Mouse (Mus musculus) heart, adult 9 months (tissue): ENCODE results near the gene Unc45b.
A peak's percentile ranks its signal among the peaks of the same experiment; 100 is the strongest.
"Not testable (repeated sequence)": the region's sequence is repeated elsewhere in the genome, so short reads cannot be mapped to it uniquely, and the experiment has no call there.

Experiments used
- DNase-seq, 2 experiments: peaks; one replicate each; pipeline ENCODE4 v3.0.0; 2022; ENCODE audit warnings: low spot score in 2 of 2

Unc45b gene

DNA sequence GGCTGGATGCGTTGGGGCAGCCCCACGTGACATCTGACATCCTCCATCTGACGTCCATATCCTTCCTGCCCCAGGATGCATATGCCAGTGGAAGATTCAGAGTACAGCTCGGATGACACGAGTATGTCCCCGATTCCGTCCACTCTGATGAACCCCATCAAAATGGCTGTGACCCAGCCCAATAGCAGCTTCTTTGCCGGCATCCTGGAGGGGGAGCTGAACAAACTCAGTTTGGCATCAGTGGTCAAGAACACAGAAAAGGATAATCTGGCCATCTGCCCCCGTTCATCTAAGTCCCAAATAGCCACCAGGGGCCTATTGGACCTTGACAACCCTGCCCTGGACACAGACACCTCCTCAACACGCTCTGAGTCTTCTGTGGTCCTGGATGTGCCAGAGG, 12.9 kb upstream of the Unc45b start:
- no peak for DNase-seq

DNA sequence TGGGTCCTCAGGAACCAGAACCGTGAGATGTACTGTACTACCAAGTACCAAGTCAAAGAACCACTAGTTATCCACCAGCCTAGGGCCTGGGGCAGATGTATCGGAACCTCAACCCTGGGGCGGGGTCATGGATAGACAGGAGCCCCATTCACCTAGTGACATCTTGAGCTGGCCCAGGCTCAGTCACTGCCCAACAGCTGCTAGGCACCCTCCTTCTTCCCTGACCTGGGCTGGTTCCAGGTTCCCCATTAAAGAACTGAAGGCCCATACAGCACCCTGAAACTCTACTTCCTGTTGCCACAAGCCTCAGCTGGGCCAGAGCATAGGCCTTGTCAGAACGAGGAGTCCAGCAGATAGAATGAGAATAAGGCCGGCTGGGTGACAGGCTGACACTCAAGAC, 10.6 kb upstream of the Unc45b start:
- no peak for DNase-seq

DNA sequence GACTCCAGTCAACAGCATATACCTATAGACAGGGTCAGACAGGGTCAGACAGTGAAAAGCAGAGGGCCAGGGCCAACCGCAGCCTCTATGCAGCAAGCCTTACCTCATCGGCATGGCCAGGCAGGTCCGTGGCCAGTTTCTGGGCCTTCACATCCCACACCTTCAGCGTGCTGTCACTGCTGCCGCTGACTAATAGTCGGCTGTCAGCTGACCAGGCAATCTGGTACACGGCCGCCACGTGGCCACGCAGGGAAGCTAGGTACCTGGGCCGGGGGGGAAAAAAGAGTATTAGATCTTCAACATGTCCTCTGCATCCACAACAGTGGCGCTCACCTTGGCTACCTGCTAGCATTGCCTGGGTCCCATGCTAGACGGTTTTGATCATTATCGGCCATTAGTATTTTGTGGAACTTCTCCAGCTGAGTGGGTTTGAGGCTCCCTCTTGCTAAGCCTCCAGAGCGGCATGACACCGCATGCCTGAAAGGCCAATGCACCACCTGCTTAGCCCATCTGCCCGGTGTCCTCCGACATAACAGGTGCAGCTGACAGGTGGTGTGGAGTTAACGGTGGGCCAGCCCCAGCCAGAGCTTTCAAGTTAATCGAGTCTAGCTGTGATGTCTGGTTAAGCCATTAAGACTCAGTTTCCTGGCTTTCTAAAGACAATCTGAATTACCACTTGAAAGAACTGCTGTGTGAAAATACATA, 8.6 kb upstream of the Unc45b start:
- no peak for DNase-seq

DNA sequence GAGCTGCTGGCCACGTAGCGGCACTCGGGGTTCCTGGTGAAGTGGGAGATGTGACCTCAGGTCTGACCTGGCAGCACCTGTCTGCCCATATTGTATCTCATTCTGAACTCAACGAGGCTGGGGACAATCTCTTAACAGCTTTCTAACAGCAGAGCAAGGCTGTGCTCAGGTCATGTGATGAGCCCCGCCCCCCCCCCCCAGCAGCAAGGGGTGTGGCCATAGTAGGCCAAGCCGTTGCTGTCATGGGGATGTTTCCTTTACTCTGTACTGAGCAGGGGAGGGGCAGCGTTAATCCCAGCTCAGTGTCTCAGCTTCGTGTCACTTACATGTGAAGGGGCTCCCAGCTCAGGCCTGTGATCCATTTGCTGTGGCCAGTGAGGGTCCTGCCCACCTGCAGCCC, 5.4 kb upstream of the Unc45b start:
- no peak for DNase-seq

DNA sequence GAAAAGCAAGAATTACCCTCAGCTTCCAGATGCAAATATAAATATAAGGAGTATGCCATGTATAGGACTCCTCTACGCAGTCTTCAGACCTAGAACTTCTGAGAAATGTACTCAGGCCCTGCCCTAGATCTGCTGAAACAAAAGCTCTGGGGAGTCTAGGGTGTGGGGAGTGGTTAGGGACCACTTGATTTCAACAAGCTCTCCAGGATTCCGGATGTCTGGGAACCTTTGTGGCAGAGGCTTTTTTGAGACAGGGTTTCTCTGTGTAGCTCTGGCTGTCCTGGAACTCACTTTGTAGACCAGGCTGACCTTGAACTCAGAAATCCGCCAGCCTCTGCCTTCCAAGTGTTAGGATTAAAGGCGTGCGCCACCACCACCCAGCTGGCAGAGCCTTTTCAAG, 4.5 kb upstream of the Unc45b start:
- DNase-seq = no peak

DNA sequence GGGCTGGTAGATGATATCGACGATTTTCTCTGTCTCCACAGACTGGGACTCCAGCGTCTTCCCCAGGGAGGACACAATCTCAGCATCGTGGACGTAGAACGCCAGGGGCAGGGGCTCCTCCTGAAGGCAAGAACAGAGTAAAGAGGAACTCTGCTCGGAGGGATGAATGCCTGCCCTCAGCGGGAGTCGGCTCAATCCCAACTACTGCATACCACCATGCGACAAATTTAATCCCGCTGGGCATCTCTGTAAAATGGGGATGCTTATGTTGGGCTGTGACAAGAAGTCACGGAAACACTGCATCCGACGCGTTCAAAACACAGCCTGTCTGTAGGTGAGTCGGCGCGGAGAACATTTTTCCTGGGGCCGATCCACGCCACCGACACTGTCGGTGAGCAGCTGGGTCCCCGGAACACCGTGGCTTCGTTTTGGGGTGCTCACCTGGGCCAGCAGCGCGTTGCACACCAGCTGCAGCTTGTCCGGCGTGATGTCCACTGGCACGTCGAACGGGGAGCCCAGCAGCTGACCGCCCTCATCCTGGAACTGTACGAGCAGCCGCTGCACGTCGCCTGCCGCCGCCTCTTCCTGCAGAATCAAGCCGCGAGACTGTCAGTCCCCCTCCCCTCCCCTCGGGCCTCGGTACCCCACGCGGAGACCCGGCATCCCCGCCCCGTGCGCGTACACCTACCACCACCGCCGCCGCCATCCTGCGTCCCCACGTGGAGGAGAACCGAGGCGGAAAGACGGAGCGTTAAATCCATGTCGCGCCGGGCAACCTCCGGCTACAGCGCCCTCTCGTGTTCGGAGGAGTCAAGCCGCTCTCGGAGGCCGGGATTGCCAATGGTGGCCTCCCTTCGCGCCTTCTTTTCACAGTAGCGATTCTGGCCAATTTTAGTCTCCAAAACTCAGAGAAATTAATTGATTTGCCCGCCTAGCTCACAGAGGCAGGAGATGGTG, 2.4 kb upstream of the Unc45b start, which contains the start of gene Nle1:
Gene Nle1 (minus strand): TSS at position 761 of the 957 bp plus-strand sequence.
- peak; percentile 88 to 89 for DNase-seq

DNA sequence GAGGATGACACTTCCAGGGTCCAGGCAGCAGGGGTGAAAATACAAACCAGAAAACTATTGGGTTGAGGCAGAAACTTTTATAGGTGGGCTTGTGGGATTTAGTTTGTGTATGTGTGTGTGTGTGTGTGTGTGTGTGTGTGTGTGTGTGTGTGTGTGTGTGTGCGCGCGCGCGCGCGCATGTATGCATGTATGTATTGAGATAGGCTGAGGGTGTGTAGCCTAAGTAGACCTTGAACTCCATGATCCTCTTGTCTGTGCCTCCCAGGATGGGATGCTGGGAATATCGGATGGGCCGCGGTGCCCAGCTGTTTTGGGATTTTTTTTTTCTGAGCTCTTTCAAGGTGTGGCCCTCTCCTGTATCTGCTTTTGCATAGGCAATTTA, 1.8 kb upstream of the Unc45b start:
- DNase-seq = no peak

DNA sequence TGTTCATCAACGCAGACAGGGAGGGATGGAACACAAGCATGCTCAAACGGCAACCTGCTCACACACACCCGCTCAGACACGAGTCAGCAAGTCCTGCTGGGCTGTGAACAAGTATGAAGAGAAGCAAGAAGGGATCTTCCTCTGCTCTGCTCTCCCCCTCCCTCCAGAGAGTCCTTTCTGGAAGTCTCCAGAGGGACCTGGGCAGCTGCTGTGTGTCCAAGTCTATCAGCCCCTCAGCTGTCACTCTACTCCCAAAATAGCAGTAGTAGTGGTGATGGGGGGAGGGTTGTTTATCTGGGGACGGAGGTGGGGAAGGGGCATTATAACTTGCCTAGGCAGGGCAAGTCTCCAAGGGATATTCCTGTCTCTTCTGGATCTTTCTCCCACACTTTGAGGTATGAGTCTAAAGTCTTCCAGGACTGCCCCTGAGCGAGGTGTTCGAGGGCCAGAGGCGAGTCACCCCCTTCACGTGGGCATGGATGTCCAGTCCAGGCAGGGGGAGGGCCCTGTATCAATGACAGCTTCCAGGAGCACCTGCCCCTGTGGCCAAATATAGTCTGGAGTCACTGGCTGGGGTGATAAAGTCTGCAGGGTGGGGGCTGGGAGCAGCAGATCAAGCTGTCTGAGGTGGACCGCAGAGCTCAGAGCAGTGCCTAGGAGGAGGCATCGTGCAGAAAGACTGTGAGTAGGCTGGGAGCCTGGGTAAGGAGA, 484 bp downstream of the Unc45b start:
- DNase-seq = peak; percentile 81 to 82

DNA sequence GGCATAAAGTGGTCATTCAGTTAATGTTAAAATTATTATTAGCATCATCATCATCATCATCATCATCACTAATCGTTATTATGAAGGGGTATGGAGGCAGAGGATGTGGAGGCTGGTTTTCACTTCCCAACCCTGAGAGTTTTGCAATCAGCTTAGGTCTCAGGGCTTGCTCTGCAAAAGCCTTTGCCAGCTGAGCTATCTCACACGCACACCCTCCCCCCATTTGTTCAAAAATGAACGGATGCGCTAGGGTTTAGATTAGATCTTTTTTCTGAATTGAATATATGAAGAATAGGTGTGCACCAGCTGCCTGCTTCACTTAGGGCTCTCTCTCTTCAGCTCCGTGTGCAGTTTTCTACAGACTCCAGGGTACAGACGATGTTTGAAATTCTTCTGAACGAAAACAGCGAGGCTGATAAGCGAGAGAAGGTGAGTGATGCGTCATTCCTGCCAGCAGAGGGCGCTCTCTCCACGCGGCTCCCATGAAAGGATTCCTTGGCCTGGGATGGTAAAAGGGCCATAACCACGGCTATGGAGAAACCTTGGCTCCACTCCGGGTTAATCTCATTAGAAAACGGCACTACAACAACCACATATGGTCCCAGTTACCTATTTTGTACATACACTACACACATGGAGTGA, 4.5 kb downstream of the Unc45b start:
- peak; percentile 47 to 71 for DNase-seq

DNA sequence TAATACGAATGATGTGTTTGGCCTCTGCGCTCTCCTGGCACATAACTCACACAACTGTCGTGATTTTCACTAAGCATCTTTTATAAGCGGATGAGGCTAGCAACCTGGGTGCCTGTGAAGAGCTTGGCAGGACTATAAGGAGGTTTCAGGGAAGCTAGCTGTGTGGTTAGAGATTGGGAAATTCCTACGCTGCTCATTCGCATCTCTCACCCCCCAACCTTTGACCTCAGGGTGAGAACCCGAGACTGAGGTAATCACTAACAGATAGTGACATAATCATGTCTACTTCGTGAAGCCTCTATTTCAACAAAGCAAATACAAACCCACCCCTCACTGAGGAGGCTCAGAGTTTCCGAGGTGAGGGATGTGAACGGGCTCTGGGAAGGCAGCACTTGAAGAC, 10.4 kb downstream of the Unc45b start:
- DNase-seq = no peak

DNA sequence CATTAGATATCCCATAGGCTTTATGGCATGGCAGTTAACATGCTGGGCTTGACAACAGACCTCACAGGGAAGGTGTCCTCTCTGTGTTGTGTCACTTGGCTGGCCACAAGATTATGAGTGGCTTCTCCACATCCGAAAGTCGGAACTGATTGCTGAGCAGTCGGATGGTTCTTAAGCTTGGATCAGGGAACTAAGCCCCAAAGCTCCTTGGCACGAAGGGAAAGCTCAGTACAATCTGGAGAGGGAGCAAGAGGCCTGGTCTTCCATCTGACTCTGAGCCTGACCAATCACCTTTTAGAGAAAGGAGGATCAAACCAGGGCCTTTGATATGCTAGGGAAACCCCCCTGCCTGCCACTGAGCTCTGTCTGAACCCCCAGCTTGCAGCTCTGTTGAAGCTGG, 11.3 kb downstream of the Unc45b start:
- DNase-seq = no peak

DNA sequence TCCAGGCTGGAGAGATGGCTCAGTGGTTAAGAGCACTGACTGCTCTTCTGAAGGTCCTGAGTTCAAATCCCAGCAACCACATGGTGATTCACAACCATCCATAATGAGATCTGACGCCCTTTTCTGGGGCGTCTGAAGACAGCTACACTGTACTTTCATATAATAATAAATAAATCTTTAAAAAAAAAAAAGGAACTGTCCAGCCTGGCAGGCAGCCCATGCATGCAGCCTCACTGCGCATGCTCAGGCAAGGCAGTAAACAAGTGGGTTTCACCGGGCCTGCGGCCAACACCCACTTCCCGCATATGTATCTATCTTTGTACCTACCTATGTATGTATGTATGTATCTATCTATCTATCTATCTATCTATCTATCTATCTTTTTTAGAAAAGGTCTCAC, 13.6 kb downstream of the Unc45b start:
- DNase-seq = not testable (repeated sequence)

DNA sequence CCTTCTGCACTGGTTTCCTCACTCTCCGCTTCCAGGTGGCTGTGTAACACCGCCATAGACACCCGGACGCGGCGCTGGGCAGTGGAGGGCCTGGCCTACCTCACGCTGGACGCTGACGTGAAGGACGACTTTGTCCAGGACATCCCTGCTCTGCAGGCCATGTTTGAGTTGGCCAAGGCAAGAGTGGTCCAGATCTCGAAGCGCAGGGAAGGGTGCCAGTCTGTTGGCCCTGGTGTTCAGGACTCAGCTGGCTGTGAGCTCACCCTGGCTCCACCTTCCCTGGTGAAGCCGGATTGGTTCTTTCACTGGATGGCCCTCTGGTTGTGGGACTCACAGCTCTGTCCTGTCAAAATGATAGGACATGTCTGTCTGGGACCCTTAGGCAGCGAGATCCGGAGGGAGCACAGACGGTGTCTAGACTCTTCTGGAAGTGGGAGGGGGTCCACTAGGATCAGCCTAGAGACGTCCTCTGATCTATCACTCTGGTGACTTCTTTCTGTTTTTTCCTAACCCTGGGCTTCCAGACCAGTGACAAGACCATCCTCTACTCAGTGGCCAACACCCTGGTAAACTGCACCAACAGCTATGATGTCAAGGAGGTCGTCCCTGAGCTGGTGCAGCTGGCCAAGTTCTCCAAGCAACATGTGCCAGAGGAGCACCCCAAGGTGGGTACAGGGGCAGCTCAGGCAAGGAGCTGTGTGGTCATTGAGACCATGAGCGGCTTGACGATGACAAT, 18.7 kb downstream of the Unc45b start:
- DNase-seq = no peak

DNA sequence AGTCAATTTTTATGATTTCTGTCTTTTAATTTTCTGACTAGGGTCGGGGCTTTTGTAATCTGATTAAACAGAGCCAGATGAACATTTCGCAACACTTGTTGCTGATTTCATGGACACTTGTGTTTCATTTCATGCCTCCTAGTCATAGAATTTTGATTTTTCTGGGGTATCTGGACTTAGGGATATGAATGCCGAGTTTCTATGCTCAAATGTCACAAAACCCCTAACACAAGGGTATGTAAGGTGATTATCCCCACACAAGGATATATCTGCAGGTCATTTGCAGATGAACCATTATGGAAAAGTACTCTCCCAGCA, 19.2 kb downstream of the Unc45b start:
- DNase-seq = no peak

DNA sequence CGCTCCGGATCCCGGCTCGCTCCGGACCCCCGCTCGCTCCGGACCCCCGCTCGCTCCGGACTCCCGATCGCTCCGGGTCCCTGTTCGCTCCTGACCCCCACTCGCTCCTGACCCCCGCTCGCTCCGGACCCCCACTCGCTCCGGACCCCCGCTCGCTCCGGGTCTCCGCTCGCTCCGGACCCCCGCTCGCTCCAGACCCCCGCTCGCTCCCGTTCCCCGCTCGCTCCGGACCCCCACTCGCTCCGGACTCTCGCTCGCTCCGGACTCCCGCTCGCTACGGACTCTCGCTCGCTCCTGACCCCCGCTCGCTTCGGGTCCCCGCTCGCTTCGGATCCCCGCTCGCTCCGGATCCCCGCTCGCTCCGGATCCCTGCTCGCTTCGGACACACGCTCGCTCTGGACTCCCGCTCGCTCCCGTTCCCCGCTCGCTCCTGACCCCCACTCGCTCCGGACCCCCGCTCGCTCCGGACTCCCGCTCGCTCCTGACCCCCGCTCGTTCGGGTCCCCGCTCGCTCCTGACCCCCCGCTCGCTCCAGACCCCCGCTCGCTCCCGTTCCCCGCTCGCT, 20.1 kb downstream of the Unc45b start:
- not testable (repeated sequence) for DNase-seq

DNA sequence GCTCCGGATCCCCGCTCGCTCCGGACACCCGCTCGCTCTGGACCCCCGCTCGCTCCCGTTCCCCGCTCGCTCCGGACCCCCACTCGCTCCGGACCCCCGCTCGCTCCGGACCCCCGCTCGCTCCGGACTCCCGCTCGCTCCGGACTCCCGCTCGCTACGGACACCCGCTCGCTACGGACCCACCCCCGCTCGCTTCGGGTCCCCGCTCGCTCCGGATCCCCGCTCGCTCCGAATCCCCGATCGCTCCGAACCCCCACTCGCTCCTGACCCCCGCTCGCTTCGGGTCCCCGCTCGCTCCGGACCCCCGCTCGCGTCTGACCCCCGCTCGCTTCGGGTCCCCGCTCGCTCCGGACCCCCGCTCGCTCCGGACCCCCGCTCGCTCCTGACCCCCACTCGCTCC, 20.8 kb downstream of the Unc45b start:
- not testable (repeated sequence) for DNase-seq

DNA sequence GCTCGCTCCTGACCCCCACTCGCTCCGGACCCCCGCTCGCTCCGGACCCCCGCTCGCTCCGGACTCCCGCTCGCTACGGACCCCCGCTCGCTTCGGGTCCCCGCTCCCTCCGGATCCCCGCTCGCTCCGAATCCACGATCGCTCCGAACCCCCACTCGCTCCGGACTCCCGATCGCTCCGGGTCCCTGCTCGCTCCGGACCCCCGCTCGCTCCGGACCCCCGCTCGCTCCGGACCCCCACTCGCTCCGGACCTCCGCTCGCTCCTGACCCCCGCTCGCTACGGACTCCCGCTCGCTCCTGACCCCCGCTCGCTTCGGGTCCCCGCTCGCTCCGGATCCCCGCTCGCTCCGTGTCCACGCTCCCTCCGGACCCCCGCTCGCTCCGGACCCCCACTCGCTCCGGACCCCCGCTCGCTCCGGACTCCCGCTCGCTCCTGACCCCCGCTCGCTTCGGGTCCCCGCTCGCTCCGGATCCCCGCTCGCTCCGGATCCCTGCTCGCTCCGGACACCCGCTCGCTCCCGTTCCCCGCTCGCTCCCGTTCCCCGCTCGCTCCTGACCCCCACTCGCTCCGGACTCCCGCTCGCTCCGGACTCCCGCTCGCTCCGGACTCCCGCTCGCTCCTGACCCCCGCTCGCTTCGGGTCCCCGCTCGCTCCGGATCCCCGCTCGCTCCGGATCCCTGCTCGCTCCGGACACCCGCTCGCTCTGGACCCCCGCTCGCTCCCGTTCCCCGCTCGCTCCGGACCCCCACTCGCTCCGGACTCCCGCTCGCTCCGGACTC, 21.5 kb downstream of the Unc45b start:
- not testable (repeated sequence) for DNase-seq

DNA sequence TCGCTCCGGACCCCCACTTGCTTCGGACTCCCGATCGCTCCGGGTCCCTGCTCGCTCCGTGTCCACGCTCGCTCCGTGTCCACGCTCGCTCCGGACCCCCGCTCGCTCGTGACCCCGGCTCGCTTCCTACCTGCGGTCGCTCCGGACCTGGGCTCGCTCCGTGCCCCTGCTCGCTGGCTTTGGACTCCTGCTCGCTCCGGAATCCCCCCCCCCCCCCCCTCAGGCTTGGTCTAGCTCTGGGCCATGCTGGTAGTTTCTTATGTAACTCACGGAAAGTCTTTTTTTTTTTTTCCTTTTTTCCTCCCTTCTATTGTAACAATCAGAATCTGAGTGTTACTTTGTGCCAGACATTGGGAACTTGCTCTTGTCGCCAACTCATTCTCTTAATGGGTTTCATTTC, 22.8 kb downstream of the Unc45b start:
- DNase-seq = no peak

DNA sequence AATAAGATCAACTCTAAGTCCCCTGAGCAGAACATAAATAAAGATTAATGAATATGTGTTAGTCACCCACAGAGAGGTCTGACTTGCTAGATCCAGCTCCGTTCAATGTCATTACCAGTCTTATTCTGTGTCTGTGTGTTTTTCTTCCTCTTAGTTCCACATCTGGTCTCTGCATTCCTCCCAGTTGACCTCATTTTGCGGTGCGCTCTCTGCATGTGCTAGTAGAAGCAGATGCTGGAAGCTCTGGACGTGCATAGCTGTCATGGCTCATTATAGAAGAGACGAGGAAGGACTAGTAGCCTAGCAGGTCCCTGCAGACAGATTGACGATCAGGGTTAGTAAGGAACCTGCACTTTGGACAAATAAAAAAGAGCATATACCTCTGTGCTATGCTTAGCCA, 33.0 kb downstream of the Unc45b start:
- no peak for DNase-seq

DNA sequence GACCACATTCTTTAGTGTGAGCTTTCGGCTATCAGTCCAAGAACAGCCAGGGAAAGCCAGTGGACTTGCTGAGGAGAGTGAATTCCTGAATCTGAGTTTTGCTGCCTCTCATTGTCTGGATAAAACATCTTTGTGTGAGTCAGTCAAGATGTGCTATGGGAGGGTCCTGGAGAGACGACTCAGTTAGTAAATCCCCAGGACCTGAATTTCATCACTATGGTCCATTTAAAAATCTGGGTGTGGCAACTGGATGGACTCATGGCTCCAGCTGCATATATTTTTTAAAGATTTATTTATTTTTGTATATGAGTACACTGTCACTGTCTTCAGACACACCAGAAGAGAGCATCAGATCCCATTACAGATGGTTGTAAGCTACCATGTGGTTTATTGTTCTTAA, 35.3 kb downstream of the Unc45b start:
- no peak for DNase-seq
